Mouse (Mus musculus): ENCODE measurements around the gene Oxsr1. TPM values are rescaled to one million over a fixed set of nuclear protein-coding genes. Genes with fewer than 3 reads are reported as not detected.

Gene Oxsr1
- polyA plus RNA-seq, 1 experiment from 2014 or later = 12.2 TPM

DNA sequence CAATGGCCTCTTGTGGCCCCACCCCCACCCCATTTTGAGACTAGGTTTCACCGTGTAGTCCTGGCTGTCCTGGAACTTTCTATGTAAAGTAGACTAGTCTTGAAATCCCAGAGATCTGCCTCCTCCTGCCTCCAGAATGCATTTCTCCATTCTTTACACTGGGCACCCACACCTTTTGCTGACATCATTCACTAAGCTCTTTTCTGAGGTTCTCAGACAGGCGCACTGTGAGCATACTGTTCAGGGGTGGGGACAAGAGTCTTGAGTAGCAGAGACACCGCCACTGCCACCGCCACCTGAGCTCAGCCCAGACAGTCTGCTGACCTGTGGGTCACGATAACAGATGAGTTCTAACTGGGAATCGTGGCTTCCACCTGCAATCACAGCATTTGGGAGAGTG is 33.7 kb upstream of the Oxsr1 start:
- Histone ChIP-seq H3K4me2 (replicated peaks; ENCODE audit: low read depth, low read length) (no peak overlapping the region), H3K4me3 (ENCODE audit: low read length) (no peak overlapping the region), H3K9ac (replicated peaks; ENCODE audit: low read length) (no peak overlapping the region), H3K36me3 (ENCODE audit: insufficient read depth, low read length) (peaks cover 3% of the 10 kb centered on the region; the same call in 1 of the 2 replicates), H3K27ac (ENCODE audit: low read length) (no peak overlapping the region), H3K4me1 (ENCODE audit: insufficient read depth, low read length) (peaks cover 5% of the 10 kb centered on the region; the same call in 1 of the 2 replicates), H3K9me3 (ENCODE audit: low read length) (no peaks in the 10 kb centered on the region), H3K27me3 (ENCODE audit: insufficient read depth, low read length) (no peaks in the 10 kb centered on the region)
- 58% methylated on average over 6 of the region's 6 CpGs for WGBS
- no peak for ATAC-seq (ENCODE audit: low FRiP score, low TSS enrichment)

- 67% methylated on average over 6 of the region's 6 CpGs for WGBS
- H3K9ac ChIP-seq (replicated peaks; ENCODE audit: low read length) = no peak overlapping the region
- H3K27ac ChIP-seq (ENCODE audit: low read length) = no peak overlapping the region
- H3K4me2 ChIP-seq (replicated peaks; ENCODE audit: low read depth, low read length) = no peak overlapping the region
- H3K9me3 ChIP-seq (ENCODE audit: low read length) = no peaks in the 10 kb centered on the region
- H3K4me1 ChIP-seq (ENCODE audit: insufficient read depth, low read length) = peaks cover 12% of the 10 kb centered on the region
- H3K27me3 ChIP-seq (ENCODE audit: insufficient read depth, low read length) = no peaks in the 10 kb centered on the region
- no peak overlapping the region for H3K4me3 ChIP-seq (ENCODE audit: low read length)
- peaks cover 10% of the 10 kb centered on the region for H3K36me3 ChIP-seq (ENCODE audit: insufficient read depth, low read length)
- no peak for ATAC-seq (ENCODE audit: low FRiP score, low TSS enrichment)
Observed at GRCm38 (mm10) chr9:119353926-119354325, 31.7 kb upstream of the Oxsr1 start.

- Histone ChIP-seq H3K4me3 (ENCODE audit: low read length) (no peak overlapping the region), H3K4me2 (replicated peaks; ENCODE audit: low read depth, low read length) (no peak overlapping the region), H3K4me1 (ENCODE audit: insufficient read depth, low read length) (peaks cover 8% of the 10 kb centered on the region), H3K36me3 (ENCODE audit: insufficient read depth, low read length) (peaks cover 26% of the 10 kb centered on the region), H3K9me3 (ENCODE audit: low read length) (no peaks in the 10 kb centered on the region), H3K27me3 (ENCODE audit: insufficient read depth, low read length) (no peaks in the 10 kb centered on the region), H3K27ac (ENCODE audit: low read length) (no peak overlapping the region), H3K9ac (replicated peaks; ENCODE audit: low read length) (no peak overlapping the region)
- 26% methylated on average over 4 of the region's 4 CpGs for WGBS
- ATAC-seq (ENCODE audit: low FRiP score, low TSS enrichment) = peak; percentile 73
Observed at GRCm38 (mm10) chr9:119352060-119352459, 29.8 kb upstream of the Oxsr1 start.

DNA sequence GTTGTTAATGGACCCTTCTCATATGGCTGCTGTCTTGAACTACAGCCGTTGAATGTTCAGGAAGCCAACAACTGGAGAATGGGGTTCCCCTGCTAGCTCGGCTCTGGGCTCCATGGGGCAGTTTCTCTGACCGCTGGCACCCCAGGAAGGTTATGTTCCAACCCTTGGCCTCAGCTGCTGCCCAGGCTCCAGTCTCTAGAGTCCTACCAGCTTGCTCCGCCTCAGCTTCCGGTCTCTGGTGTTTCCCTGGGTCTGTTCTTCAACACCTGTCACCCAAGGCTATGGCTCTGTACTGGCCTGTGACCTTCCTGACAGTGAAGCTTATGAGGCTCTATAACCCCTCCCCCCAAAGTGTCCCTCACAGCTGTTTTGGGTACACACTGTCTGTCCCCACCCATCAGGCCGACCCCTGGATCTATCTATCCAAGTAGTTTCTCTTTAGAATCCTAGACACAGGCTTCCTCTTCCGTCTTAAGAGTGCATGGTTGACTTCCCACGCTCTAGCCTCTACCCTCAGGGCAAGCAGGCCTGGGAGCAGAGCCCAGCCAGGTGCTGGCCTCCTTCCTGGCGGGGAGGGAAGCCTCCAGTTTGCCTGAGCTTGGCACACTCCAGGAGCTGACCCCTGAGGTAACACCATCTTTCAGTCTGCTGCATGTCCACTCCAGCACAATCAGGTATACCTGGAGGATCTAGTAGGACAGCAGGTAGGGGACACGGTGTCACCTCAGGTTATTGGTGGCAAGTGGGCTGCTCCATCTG is 28.9 kb upstream of the Oxsr1 start:
- H3K4me2 ChIP-seq (replicated peaks; ENCODE audit: low read depth, low read length) = no peak overlapping the region
- peaks cover 29% of the 10 kb centered on the region for H3K36me3 ChIP-seq (ENCODE audit: insufficient read depth, low read length)
- H3K4me1 ChIP-seq (ENCODE audit: insufficient read depth, low read length) = peaks cover 8% of the 10 kb centered on the region
- no peaks in the 10 kb centered on the region for H3K9me3 ChIP-seq (ENCODE audit: low read length)
- peak; percentile 36; the same call in 1 of the 2 replicates for ATAC-seq (ENCODE audit: low FRiP score, low TSS enrichment)
- no peak overlapping the region for H3K4me3 ChIP-seq (ENCODE audit: low read length)
- no peak overlapping the region for H3K27ac ChIP-seq (ENCODE audit: low read length)
- H3K9ac ChIP-seq (replicated peaks; ENCODE audit: low read length) = no peak overlapping the region
- no peaks in the 10 kb centered on the region for H3K27me3 ChIP-seq (ENCODE audit: insufficient read depth, low read length)
- WGBS = 74% methylated on average over 10 of the region's 10 CpGs

- Histone ChIP-seq H3K4me2 (replicated peaks; ENCODE audit: low read depth, low read length) (no peak overlapping the region), H3K27ac (ENCODE audit: low read length) (peak overlapping the region; percentile 2; the same call in 1 of the 2 replicates), H3K27me3 (ENCODE audit: insufficient read depth, low read length) (no peaks in the 10 kb centered on the region), H3K4me1 (ENCODE audit: insufficient read depth, low read length) (peaks cover 8% of the 10 kb centered on the region), H3K9ac (replicated peaks; ENCODE audit: low read length) (no peak overlapping the region), H3K9me3 (ENCODE audit: low read length) (no peaks in the 10 kb centered on the region), H3K4me3 (ENCODE audit: low read length) (no peak overlapping the region), H3K36me3 (ENCODE audit: insufficient read depth, low read length) (peaks cover 34% of the 10 kb centered on the region)
- ATAC-seq (ENCODE audit: low FRiP score, low TSS enrichment) = peak; percentile 24
- WGBS = 62% methylated on average over 3 of the region's 3 CpGs
Observed at GRCm38 (mm10) chr9:119350531-119350930, 28.3 kb upstream of the Oxsr1 start.

GRCm38 (mm10) chr9:119346376-119346775 is 24.1 kb upstream of the Oxsr1 start:
- H3K27me3 ChIP-seq (ENCODE audit: insufficient read depth, low read length) = no peaks in the 10 kb centered on the region
- WGBS = 97% methylated on average over 8 of the region's 8 CpGs
- no peak overlapping the region for H3K4me2 ChIP-seq (replicated peaks; ENCODE audit: low read depth, low read length)
- H3K36me3 ChIP-seq (ENCODE audit: insufficient read depth, low read length) = peaks cover 57% of the 10 kb centered on the region
- H3K27ac ChIP-seq (ENCODE audit: low read length) = no peak overlapping the region
- no peaks in the 10 kb centered on the region for H3K9me3 ChIP-seq (ENCODE audit: low read length)
- ATAC-seq (ENCODE audit: low FRiP score, low TSS enrichment) = no peak
- no peak overlapping the region for H3K4me3 ChIP-seq (ENCODE audit: low read length)
- H3K4me1 ChIP-seq (ENCODE audit: insufficient read depth, low read length) = peaks cover 19% of the 10 kb centered on the region
- no peak overlapping the region for H3K9ac ChIP-seq (replicated peaks; ENCODE audit: low read length)

DNA sequence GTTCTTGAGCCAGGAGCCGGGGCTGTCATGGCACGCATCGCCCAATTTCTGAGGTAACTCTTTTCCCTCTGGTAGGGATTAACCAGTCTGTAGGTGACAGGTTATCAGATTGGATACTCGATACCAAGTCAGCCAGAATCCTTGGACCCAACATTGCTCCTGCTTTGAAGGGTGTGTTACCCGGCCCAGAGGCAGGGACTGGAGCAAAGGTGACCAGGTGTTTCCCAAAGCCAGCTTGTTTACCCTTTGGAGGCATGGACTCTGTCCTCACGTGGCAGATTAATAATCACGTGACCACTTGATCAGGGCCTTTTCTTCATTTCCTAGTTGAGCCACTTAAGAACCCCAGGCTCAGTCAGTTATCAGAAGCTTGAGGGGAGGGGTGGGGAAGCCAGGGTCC is 20.5 kb upstream of the Oxsr1 start:
- H3K4me3 ChIP-seq (ENCODE audit: low read length) = no peak overlapping the region
- H3K27ac ChIP-seq (ENCODE audit: low read length) = no peak overlapping the region
- peaks cover 23% of the 10 kb centered on the region for H3K4me1 ChIP-seq (ENCODE audit: insufficient read depth, low read length)
- no peaks in the 10 kb centered on the region for H3K9me3 ChIP-seq (ENCODE audit: low read length)
- H3K4me2 ChIP-seq (replicated peaks; ENCODE audit: low read depth, low read length) = no peak overlapping the region; the same call in 1 of the 2 replicates
- 88% methylated on average over 7 of the region's 7 CpGs for WGBS
- no peak for ATAC-seq (ENCODE audit: low FRiP score, low TSS enrichment)
- H3K9ac ChIP-seq (replicated peaks; ENCODE audit: low read length) = peak overlapping the region; percentile 84; the same call in 1 of the 2 replicates
- no peaks in the 10 kb centered on the region for H3K27me3 ChIP-seq (ENCODE audit: insufficient read depth, low read length)
- H3K36me3 ChIP-seq (ENCODE audit: insufficient read depth, low read length) = peaks cover 40% of the 10 kb centered on the region

DNA sequence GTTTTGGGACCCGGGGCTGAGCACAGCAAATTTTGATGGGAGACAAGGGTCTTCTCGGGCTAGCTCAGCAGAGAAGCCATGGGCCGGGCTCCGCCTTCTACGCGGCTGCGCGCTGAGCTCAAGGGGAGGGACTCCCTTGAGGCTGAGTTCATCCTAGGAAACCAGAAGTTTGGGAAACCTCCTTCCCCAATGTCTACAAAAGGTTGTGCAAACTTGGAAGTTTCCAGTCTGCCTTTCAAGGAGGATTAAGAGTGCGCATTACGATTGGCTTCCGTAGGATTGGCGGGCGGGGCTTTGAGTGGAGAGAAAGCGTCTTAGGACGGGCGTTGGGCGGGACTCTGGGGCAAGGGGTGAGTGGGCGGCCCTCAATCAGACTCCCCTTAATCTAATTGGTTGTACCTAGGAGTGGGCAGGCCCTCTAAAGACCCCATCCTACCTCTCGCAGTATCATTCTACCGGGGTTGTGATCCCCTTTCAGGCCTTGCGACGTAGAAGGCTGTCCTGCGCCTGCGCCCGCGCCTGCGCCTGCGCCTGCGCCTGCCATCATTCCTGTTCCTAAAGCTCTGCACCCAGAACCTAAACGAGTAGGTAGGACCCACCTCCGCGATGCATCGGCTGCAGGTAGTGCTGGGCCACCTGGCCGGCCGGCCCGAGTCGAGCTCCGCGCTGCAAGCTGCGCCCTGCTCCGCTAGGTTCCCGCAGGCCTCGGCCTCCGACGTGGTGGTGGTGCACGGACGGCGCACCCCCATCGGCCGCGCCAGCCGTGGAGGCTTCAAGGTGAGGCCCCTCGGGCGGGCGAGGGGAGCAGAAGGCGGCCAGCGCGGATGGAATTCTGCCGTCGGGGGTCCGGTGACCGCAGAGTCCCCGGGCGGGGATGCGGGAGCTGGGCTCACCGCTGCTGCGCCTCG is 18.9 kb upstream of the Oxsr1 start, which contains the start of gene Myd88:
TSS of gene Myd88 (minus strand) at position 503 of the 908 bp plus-strand sequence.
- WGBS = under 1% methylated on average over 57 of the region's 68 CpGs
- Histone ChIP-seq H3K9ac (replicated peaks; ENCODE audit: low read length) (peak within 1 kb of the TSS; percentile 84), H3K27me3 (ENCODE audit: insufficient read depth, low read length) (no peaks in the 10 kb centered on the region), H3K36me3 (ENCODE audit: insufficient read depth, low read length) (peaks cover 30% of the 10 kb centered on the region), H3K4me1 (ENCODE audit: insufficient read depth, low read length) (peaks cover 23% of the 10 kb centered on the region), H3K4me2 (replicated peaks; ENCODE audit: low read depth, low read length) (peak within 1 kb of the TSS; percentile 96), H3K4me3 (ENCODE audit: low read length) (peak within 1 kb of the TSS; percentile 68), H3K27ac (ENCODE audit: low read length) (peak within 1 kb of the TSS; percentile 98), H3K9me3 (ENCODE audit: low read length) (no peaks in the 10 kb centered on the region)
- peak; percentile 98 for ATAC-seq (ENCODE audit: low FRiP score, low TSS enrichment)

- Histone ChIP-seq H3K9ac (replicated peaks; ENCODE audit: low read length) (peak overlapping the region; percentile 82), H3K9me3 (ENCODE audit: low read length) (no peaks in the 10 kb centered on the region), H3K4me2 (replicated peaks; ENCODE audit: low read depth, low read length) (peak overlapping the region; percentile 96), H3K36me3 (ENCODE audit: insufficient read depth, low read length) (peaks cover 21% of the 10 kb centered on the region), H3K27ac (ENCODE audit: low read length) (peak overlapping the region; percentile 98), H3K4me3 (ENCODE audit: low read length) (peak overlapping the region; percentile 68), H3K27me3 (ENCODE audit: insufficient read depth, low read length) (no peaks in the 10 kb centered on the region), H3K4me1 (ENCODE audit: insufficient read depth, low read length) (peaks cover 23% of the 10 kb centered on the region)
- ATAC-seq (ENCODE audit: low FRiP score, low TSS enrichment) = no peak
- WGBS = 2% methylated on average over 8 of the region's 8 CpGs
Observed at GRCm38 (mm10) chr9:119340212-119340580, 18.0 kb upstream of the Oxsr1 start.

All from kidney, embryonic 16.5 days (tissue).